16 mouse cellular contexts compared by ENCODE assay signal in genomic region chr9:103027150-103027889, GRCm38 (mm10).
DNase-seq lines count a peak whose midpoint lies in the region.
"Had no signal": no experiment of that assay in that cellular context is flagged by ENCODE, and none has a peak within 500 bp of the region (broad histone marks: within the 10 kb centered on the region; RNA-seq: fewer than 3 reads in every experiment).

No protein-coding gene starts in this region.

- DNase-seq in 416B (ENCODE audit: low read depth) (peak; percentile 2), A20 (ENCODE audit: low read depth, low spot score) (peak; percentile 30), R1 (ENCODE audit: low read depth, low spot score) (peak; percentile 21)
- peak; percentile 3 for DNase-seq in induced T-regulatory cell, adult 2 months (ENCODE audit: low read depth)
- DNase-seq in cerebellum, adult 9-11 months: no peak
- DNase-seq in cerebellum, postnatal 36 days: no peak
- no peak for DNase-seq in right cerebral cortex, postnatal 25 days
- DNase-seq: adrenal gland, adult 2 months; adrenal gland, postnatal 10 days; adrenal gland, postnatal 25 days; cerebellum, adult 11 months; cerebellum, adult 18-20 months; cerebellum, adult 9-10 months; cerebellum, postnatal 14 days; embryo, embryonic 11 days; forebrain, postnatal 0 days had no signal

Comparison
In these comparisons a context has a peak if more than half of its experiments do, and no peak if none do; other contexts are left out.
1. DNase-seq: peak in 416B (single experiment), A20 (single experiment), R1 (single experiment) and induced T-regulatory cell, adult 2 months (single experiment); none in cerebellum, adult 9-11 months (single experiment), cerebellum, postnatal 36 days (0 of 2) and right cerebral cortex, postnatal 25 days (single experiment).